Mouse (Mus musculus): ENCODE results near the gene Gm29666.

Gm29666 gene

GRCm38 (mm10) chr15:84919938-84920337 lies at the start of gene Gm29666:
Gene Gm29666 (minus strand): TSS chr15:84920038.
- no peak for DNase-seq (ENCODE audit: low read depth in 2 of 2, low spot score in 2 of 2)

DNA sequence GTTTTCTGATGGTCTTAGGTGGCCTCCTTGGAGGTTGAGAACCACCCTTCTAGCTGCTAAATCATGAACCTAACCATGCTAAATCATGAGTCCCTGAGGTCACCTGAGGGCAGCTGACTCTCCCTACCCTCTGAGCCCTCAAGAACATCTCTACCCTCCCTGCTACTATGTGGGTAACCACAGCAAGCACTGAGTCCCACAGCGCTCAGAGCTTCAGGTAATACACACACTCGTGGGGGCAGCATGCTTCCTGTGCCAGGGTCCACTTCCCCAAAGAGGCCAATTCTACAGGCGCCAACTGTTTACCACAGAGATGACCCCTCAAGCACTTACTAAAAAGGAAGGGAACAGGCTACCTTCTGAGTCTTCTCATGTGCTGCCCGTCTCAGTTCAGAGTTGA lies 48.7 kb upstream of the Gm29666 start:
- DNase-seq (ENCODE audit: low read depth in 2 of 2, low spot score in 2 of 2), result no peak

DNA sequence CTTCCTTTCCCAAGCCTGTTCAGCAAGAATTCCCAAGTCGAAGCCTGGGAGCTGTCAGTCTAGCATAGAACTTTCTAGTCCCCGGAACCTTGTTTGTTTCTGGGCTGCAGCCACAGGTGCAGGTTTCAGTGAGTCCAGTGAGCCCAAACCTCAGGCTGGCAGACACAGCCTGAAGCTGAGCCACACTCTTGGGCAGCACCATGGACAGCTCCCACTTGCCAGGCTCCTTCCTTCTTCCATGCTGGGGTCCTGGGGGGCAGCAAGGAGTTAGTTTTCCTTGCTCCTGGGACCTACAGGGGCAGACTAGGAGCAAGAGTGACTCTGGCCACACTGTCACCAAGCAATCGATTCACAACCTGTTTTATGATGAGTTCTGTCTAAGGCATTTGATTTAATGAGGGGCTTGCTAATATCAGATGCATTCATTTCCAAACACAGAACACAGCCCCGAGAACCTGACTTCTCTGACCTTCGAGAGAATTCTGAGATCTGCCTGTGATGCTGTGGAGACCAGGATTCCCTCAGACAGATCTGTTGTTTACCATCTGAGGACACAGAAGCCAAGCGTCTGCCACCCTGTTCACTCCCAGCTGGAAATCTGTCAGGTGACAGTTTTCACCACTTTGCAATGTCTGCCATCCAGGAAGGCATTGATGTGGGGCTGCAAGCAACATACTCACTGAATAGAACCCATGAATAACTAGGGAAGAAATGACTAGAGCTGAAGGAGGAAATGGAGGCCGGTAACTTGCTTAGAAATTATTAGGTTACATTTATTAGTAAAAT lies 45.9 kb upstream of the Gm29666 start:
- DNase-seq (ENCODE audit: low read depth in 2 of 2, low spot score in 2 of 2), result peak; percentile 20 to 24

GRCm38 (mm10) chr15:84964771-84965170 lies 44.9 kb upstream of the Gm29666 start:
- DNase-seq (ENCODE audit: low read depth in 2 of 2, low spot score in 2 of 2), result no peak

- DNase-seq (ENCODE audit: low read depth in 2 of 2, low spot score in 2 of 2), result no peak
Observed at GRCm38 (mm10) chr15:84962518-84962917, 42.7 kb upstream of the Gm29666 start.

DNA sequence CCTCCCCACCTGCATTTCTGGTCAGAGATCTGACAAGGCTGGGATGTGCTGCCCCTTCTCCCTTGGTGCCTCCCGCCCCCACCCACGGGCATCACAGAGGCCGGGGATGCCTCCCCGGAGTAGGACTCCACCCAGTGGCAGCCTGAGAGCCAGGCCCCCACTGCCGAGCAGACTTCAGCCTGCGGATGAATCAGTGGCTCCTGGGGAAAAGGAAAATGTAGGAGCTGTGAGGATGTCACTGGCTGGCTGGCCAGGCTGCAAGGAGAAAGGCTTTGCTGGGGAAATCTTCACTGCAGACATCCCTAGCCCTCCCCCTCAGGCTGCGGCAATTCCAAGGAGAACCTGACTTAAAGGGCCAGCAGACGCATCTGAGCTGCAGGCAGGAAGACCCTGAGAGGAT lies 40.9 kb upstream of the Gm29666 start:
- no peak for DNase-seq (ENCODE audit: low read depth in 2 of 2, low spot score in 2 of 2)

GRCm38 (mm10) chr15:84959891-84960290 lies 40.1 kb upstream of the Gm29666 start:
- no peak for DNase-seq (ENCODE audit: low read depth in 2 of 2, low spot score in 2 of 2)

- no peak for DNase-seq (ENCODE audit: low read depth in 2 of 2, low spot score in 2 of 2)
Observed at GRCm38 (mm10) chr15:84958331-84958730, 38.5 kb upstream of the Gm29666 start.

- no peak for DNase-seq (ENCODE audit: low read depth in 2 of 2, low spot score in 2 of 2)
Observed at GRCm38 (mm10) chr15:84957851-84958250, 38.0 kb upstream of the Gm29666 start.

DNA sequence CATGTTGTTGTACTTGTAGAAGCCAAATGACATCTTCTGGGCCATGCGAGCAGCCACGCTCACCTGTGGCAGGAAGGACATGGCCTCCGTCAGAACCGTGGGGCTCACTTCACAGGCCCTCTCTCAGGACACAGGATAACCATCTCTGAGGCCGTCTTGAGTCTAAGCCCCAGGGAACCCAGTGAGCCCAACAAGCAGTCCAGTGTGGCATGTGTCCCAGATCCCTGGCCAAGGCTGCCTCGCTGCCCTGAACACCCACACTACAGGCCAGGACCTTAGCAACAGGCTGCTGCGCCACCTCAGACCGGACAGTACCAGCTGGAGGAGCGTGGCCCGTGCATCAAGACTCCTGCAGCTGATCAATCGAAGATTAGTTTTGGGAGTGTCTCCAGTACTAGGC lies 33.4 kb upstream of the Gm29666 start:
- no peak for DNase-seq (ENCODE audit: low read depth in 2 of 2, low spot score in 2 of 2)

DNA sequence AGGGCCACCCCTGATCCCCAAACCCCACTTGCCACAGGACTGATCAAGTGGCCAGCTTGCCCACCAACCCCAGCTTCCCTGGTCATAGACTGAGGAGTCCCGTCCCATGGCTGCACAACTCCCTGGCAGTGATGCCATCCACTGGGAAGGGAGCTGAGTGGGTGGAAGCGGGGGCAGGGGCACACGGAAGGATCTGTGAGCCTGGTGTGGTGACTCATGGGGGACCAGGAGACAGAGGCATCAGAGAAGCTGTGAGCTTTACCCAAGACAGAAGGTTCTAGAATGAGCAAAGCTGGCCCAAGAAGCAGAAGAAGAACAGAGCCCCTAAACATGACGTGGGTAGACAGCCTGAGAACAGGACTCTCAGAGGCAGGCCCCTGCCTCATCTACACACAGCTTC lies 30.2 kb upstream of the Gm29666 start:
- no peak for DNase-seq (ENCODE audit: low read depth in 2 of 2, low spot score in 2 of 2)

- DNase-seq (ENCODE audit: low read depth in 2 of 2, low spot score in 2 of 2), result no peak
Observed at GRCm38 (mm10) chr15:84948990-84949389, 29.2 kb upstream of the Gm29666 start.

- DNase-seq (ENCODE audit: low read depth in 2 of 2, low spot score in 2 of 2), result no peak
Observed at GRCm38 (mm10) chr15:84944319-84944718, 24.5 kb upstream of the Gm29666 start.

DNA sequence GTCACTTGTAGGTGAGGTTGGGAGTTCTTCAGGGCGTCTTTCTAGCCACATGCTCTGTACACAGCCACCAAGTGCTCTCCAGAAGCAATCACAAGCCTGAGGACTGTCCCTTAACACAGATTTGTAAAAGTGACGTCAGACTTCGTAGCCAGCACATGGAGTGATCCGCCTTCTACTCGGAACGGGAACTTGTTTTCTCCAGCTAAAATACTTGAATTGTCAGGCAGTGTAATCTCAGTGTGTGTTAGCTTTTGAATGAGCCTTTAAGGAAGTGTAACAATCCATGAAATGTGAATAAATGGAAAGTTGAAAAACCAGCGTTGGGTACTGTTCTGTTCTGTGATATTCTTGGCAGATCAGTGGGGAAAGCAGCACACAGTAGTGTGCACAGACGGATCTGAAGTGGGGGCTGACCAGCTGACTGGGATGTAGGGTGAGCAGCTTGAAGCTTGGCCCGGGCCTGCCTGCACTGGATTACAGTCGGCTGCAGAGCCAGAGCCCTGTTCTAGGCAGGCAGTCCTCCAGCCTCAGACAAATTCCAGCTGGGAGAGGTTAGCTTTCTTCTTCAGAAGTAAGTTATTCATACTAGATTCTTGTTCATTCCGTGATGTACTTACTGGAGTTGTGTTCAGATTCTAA lies 22.9 kb upstream of the Gm29666 start:
- DNase-seq (ENCODE audit: low read depth in 2 of 2, low spot score in 2 of 2), result no peak

GRCm38 (mm10) chr15:84940102-84940501 lies 20.3 kb upstream of the Gm29666 start:
- DNase-seq (ENCODE audit: low read depth in 2 of 2, low spot score in 2 of 2), result no peak

GRCm38 (mm10) chr15:84934901-84935300 lies 15.1 kb upstream of the Gm29666 start:
- no peak for DNase-seq (ENCODE audit: low read depth in 2 of 2, low spot score in 2 of 2)

DNA sequence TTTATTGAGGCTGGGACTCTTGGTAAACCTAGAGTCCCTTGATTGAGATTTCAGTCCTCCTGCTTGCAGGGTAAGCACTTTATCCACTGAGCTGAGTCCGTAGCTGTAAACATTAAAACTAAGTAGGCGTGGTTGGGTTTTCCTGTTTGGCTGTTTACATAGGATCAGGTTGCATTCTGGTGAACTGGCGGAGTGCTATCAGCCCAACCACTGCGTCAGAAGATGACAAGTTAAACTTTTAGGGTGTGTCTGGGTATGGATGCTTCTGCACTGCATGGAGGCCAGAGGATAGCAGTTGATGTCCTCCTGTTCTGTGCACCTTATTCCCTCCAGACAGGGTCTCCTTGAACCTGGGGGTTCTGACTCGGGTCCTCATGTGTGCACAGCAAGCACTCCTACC lies 12.5 kb upstream of the Gm29666 start:
- DNase-seq (ENCODE audit: low read depth in 2 of 2, low spot score in 2 of 2), result no peak

- no peak for DNase-seq (ENCODE audit: low read depth in 2 of 2, low spot score in 2 of 2)
Observed at GRCm38 (mm10) chr15:84925495-84926018, 5.7 kb upstream of the Gm29666 start.

GRCm38 (mm10) chr15:84924781-84925315 lies 5.0 kb upstream of the Gm29666 start:
- DNase-seq (ENCODE audit: low read depth in 2 of 2, low spot score in 2 of 2), result peak in 1 of 2 experiments; percentile 31

GRCm38 (mm10) chr15:84923508-84924181 lies 3.8 kb upstream of the Gm29666 start:
- DNase-seq (ENCODE audit: low read depth in 2 of 2, low spot score in 2 of 2), result peak in 1 of 2 experiments; percentile 34

DNA sequence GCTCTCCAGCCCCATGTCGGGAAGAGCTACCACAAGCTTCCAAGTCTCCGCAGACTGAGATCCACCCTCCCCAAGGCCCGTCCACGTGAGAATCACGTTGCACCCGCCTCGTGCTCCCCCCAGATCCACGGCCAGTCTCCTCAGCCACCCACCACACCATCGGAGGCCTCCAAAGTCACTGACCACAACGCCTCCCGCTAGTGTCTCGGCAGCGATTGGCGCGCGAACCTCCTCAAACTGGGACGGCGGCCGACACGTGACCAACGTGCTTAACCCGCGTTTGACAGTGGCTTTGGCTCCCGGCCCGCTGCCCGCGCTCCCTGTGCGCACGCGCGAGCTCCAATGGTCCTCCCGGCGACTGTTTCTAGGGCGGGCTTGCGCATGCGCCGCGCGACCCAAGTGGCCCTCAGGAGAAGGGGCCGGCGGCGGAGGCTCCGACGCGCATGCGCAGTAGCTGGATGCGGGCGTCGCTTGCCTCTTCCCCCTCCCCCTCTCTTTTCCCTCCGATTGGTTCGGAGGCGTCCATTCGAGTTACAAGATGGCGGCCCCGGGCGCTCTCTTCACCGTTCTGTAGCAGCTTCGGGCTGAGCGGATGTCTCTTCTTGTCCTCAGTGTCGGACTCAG lies 3.2 kb upstream of the Gm29666 start, which contains the start of gene Nup50:
Gene Nup50, plus strand, starts transcription at position 528 of the 624 bp plus-strand sequence.
- peak; percentile 96 to 98 for DNase-seq (ENCODE audit: low read depth in 2 of 2, low spot score in 2 of 2)

Data from CD8-positive naive resting alpha-beta T cell, adult 2 months (primary cell).